Mouse (Mus musculus) spleen, adult 2 months (tissue): ENCODE measurements around the gene Lnpep.

Experiments used
- CTCF ChIP-seq: fragments of 200-500 bp; IDR thresholded peaks from 2 replicates; pipeline ENCODE4 v1.5.1; 2011; ENCODE audit warnings: mild to moderate bottlenecking, inconsistent platforms; ENCODE audit not compliant: insufficient read depth, insufficient read length, insufficient replicate concordance; ENCODE audit errors: extremely low read depth
- POLR2A ChIP-seq: fragments of 200-500 bp; IDR thresholded peaks from 2 replicates; pipeline ENCODE4 v1.6.1; 2011; ENCODE audit warnings: low read depth, low read length, inconsistent platforms

GRCm38 (mm10) chr17:17490820-17491621, 133.8 kb downstream of the Lnpep start:
- TF ChIP-seq CTCF (no peak), POLR2A (no peak)
